Mouse (Mus musculus) MN1 (cell line): ENCODE results near the gene Fgf9.

Source experiments
- DNase-seq: peaks from one replicate; pipeline ENCODE4 v3.0.0-alpha.2; 2016; ENCODE audit warnings: low spot score

Fgf9 gene

GRCm38 (mm10) chr14:58070481-58071119 is at the start of gene Fgf9:
Gene Fgf9, plus strand, starts transcription at chr14:58070547.
- peak; percentile 18 for DNase-seq

DNA sequence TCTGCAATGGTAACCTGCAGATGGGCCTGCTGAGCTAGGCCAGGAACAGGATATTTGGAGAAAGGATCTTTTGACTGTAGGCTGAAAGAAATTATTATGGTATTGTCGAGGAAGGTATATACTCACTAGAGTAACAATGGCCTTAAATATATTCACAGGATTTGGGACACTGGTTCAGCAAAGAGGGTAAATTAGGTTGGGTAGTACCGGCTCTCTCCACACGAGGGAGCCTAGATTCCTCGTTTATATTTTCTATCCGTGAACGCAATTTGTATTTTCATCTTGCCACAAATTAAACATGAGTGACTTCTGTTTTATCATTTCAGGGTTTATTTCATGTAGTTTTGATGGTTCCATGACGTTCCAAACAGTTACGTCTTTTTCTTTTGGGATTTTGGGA is 35.8 kb upstream of the Fgf9 start:
- DNase-seq = peak; percentile 48

DNA sequence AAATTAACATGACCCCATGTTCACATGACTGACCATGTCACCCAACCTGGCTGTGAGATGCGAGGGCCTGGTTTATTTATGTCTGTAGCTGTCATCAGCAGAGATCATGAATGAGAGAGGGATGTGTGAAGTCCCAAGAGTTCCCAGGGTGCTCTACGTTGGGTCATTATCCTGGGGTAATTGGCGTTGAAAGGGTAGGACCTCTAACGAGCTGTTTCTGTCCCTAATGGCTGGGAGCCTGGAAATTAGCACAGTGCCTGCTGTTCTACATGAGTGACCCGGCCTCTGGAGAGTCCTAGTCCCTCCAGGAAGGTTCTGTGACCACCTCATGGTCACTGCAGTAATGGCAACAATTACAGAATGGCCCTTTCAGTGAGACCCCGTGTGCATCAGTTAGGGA is 34.2 kb upstream of the Fgf9 start:
- peak; percentile 25 for DNase-seq

DNA sequence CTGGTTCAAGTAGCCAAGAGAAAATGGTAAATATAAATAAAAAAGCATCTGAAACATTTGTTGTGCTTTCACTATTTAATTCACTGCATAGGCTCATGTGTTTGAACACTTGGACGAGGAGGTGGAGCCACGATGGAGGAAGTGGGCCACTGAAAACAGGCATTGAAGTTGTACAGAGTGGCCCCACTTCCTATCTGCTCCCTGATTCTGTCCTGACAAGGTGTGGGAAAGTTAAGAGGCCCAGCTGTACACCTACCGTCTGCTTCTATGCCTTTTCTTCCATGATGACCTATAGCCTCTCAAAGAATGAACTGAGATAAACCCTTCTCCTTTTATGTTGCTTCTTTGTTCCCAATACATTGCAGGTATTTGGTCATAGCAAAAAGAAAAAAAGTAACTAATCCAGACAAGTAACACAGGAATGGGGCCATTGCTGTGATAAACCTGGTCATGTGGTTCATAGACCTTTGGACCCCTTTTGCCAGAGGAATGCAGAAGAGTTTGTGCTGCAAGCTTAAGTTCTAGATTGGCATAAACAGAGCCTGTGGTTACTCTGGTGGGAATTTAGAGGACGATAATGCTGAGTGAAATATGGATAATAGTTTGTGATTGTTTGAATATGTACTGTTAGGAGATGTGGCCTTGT is 23.6 kb upstream of the Fgf9 start:
- no peak for DNase-seq

DNA sequence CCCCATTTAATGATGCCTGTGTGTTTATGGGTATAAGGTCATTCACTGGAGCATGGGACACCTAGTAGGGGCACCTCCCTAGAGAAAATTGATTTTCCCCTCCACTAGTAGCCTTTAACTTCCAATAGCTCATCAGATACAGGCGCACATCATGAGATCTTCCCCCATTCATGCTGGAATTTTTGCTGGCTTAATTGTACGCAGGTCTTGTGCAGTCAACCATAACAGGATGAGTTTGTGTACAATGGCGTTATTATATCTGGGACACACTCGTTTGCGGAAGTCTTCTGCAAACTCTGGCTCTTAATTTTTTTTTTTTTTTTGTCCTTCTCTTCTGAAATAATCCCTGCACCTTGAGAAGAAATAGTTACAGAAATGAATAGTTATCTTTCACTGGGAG is 19.7 kb upstream of the Fgf9 start:
- no peak for DNase-seq

DNA sequence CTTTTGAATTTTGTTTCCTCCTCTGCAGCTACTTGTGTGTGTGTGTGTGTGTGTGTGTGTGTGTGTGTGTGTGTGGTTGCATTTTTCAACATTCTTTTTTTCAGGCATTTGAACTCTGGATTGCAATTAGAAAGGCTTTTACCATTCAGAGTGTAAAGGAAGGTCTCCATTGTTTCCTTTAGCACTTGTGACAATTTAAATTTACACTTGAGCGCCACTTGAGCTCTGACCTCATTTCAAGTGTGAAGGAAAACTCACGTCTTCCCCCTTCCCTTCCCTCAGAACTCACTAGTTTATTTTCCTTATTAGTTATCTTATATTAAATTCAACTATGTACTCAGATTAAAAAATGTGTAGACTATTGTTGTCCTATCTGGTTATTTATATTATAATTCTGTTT is 2.8 kb upstream of the Fgf9 start:
- DNase-seq = no peak

GRCm38 (mm10) chr14:58068641-58069040 is 1.7 kb upstream of the Fgf9 start:
- no peak for DNase-seq

DNA sequence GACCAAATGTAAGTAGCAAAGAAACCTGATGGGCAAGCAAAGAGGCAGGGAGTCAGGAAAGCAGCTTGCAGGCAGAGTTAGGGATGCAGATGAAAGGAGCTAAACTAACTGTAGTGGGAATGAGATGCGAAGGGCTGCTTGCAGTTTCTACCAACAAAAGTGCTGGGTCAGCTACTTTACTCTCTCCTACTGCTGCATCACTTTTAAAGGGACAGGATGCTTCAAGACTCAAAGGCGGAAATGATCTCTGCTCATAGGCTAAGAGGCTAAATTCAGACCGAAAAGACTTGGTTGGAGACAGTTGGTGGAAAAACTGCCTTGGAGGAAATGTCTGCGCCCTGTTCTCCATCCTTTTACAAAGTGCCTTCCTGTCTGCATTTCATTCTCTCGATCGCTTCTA is 420 bp upstream of the Fgf9 start:
- DNase-seq = no peak

DNA sequence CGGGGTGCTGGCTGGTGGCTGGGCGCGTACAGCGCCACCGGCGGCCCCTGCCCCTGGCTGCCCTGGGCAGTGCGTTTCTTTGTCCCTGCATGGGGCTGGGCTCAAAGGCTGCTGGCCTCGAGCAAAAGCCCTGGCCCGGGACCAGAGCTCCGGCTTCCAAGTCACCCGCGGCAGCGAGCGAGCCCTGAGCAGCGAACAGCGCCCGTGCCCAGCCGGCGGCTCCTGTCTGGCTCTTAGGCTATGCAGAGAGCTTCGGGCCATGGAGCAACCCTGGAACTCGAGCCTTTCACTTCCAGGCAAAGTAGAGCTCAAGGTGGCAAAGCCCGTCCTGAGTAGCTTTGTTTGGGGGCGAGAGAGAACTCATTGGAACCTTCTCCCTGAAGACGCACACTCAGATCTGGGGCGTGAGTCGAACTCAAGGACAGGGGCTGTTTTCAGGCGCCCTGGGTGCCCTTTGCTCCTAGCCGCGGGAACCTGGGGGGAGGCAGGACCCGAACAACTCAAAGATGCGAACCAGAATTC is 834 bp downstream of the Fgf9 start:
- DNase-seq = peak; percentile 24

- DNase-seq = peak; percentile 64
These were observed 1.8 kb downstream of the Fgf9 start for GRCm38 (mm10) chr14:58071830-58072770.

DNA sequence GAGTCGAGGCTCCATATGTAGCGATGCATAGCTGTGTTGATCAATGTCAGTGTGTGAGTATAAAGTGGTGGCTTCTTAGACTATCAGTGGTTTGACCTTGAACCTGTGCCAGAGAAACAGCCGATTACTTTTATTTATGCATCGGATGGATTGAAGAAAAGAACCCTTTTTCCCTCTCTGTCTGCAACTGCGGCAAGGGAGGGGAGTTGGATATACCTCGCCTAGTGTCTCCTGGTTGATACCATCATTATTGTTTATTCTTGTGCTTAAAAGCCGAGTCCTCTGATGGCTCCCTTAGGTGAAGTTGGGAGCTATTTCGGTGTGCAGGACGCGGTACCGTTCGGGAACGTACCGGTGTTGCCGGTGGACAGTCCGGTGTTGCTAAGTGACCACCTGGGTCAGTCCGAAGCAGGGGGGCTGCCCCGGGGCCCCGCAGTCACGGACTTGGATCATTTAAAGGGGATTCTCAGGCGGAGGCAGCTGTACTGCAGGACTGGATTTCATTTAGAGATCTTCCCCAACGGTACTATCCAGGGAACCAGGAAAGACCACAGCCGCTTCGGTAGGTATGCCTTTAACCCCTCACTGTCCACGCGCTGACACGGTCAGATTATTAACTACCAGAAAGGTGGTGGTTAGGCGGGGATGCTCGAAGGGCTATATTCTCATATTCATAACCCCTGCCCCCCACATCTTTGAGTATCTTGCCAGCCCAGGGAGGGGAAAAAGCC is 2.6 kb downstream of the Fgf9 start:
- no peak for DNase-seq

- DNase-seq = no peak
These were observed 3.6 kb downstream of the Fgf9 start for GRCm38 (mm10) chr14:58073936-58074335.

GRCm38 (mm10) chr14:58074621-58075432 is 4.5 kb downstream of the Fgf9 start:
- no peak for DNase-seq

GRCm38 (mm10) chr14:58075433-58076029 is 5.2 kb downstream of the Fgf9 start:
- DNase-seq = no peak

DNA sequence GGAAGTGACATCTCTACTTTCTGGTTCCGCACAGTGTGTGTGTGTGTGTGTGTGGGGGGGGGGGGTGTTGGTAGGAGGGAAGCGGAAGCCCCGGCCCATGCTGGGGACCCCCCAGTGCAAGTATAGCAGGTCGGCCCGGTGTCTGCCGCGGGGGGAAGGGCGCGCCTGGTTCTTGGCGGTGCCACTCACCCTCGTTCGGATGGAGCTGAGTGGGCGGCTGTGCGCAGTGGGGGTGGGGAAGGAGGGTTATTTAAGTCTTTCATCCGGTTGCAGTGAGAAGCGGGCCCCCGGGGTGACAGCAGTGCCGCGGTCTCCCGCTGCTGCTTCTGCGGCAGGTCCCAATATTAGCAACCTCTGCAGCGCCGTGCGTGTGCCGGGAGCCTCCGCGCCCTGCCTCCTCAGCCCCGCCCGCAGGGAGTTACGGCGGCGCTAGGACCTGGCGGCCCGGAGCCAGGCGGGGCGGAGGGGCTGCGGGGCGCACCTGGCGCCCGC is 5.7 kb downstream of the Fgf9 start:
- DNase-seq = no peak

GRCm38 (mm10) chr14:58076726-58077255 is 6.4 kb downstream of the Fgf9 start:
- no peak for DNase-seq

GRCm38 (mm10) chr14:58079471-58079870 is 9.1 kb downstream of the Fgf9 start:
- no peak for DNase-seq

- DNase-seq = no peak
These were observed 11.6 kb downstream of the Fgf9 start for GRCm38 (mm10) chr14:58081955-58082354.

- DNase-seq = no peak
These were observed 13.9 kb downstream of the Fgf9 start for GRCm38 (mm10) chr14:58084240-58084639.

GRCm38 (mm10) chr14:58087326-58087725 is 17.0 kb downstream of the Fgf9 start:
- no peak for DNase-seq
